Mouse (Mus musculus) adrenal gland, adult 8-10 months (tissue): ENCODE measurements around the gene Olfr1509. TPM values are rescaled to one million over a fixed set of nuclear protein-coding genes. Genes with fewer than 3 reads are reported as not detected.
"Not testable (repeated sequence)": the region's sequence is repeated elsewhere in the genome, so short reads cannot be mapped to it uniquely, and the experiment has no call there.

Source experiments
- DNase-seq: peaks from one replicate; pipeline ENCODE4 v3.0.0; 2022
- total RNA-seq, 4 experiments: library from RNA; stranded (reverse); gene quantifications; 2 replicates each; pipeline ENCODE4 v1.2.4; 2022

The Olfr1509 gene
- not detected for total RNA-seq

- DNase-seq = no peak
These were observed at the start of gene Olfr1509 for GRCm38 (mm10) chr14:52442690-52443089. TSS of gene Olfr1509 (plus strand) at chr14:52442990.

DNA sequence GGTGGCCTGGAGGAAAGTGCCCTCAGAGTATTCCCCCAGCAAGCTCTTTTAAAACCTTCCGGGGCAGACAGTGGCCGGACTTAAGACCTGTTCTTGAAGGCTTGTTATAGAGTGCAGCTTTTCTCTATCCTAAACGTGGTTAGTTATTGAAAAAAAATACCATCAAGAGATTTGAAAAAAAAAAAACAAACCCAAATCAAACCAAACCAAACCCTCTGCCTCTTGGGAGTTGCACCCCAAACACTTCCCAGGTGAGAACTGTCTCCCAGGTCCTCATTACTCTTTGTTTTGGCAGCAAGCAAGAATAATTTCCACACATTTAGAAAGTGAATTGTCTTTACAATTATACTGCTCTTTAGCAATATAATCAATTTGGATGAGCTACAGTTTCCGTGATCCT is 45.5 kb upstream of the Olfr1509 start, which contains the start of gene Olfr1511:
Gene Olfr1511, minus strand, starts transcription at position 101 of the 400 bp plus-strand sequence.
- no peak for DNase-seq

DNA sequence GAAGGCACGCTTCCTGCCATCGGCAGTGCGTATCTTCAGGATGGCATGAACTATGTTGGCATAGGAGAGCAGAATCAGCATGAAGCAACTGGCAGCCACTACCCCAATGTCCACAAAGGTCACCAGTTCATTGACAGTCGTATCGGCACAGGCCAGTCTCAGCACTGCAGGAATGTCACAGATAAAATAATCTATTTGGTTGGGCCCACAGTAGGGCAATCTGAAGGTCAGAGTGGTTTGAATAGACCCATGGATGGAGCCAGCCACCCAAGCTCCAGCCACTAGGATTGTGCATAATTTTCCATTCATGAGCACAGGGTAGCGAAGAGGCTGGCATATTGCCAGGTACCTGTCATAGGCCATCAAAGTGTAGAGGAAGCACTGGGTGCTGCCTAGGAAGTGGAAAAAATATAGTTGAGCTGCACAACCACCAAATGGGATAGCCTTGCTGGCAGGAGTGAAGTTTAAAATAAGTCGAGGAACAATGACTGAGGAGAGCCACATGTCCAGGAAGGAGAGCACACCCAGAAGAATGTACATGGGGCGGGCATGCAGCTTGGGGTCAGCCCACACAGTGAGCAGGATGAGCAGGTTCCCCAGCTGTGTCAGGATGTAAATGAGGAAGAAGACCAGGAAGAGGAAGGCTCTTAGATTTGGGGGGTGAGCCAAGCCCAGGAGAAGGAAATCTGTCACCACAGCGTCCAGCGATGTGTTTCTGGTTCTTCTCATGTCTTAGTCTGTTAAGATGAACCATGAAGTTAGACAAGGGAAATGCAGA is 32.5 kb upstream of the Olfr1509 start:
- DNase-seq = not testable (repeated sequence)

DNA sequence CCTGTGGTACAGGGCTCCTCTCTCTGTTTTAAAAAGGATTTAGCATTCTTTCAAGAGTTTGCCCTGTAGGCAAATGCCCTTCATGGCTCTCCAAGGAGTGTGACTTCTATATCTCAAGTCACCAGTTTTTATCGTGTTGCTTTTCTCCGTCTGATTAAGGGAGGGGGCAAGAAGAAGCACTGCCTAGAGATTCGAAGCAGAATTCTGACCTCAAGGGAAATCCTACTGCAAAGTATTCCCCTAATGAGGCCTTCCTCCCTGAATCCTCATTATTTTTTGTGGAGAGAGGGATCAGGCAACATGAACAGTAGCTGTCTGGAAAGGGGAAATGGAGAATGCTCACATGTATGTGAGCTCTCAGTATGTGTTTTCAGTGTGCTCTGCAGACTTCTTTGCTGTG is 28.5 kb upstream of the Olfr1509 start, which contains the start of gene Olfr1510:
Gene Olfr1510, minus strand, starts transcription at position 101 of the 400 bp plus-strand sequence.
- no peak for DNase-seq

DNA sequence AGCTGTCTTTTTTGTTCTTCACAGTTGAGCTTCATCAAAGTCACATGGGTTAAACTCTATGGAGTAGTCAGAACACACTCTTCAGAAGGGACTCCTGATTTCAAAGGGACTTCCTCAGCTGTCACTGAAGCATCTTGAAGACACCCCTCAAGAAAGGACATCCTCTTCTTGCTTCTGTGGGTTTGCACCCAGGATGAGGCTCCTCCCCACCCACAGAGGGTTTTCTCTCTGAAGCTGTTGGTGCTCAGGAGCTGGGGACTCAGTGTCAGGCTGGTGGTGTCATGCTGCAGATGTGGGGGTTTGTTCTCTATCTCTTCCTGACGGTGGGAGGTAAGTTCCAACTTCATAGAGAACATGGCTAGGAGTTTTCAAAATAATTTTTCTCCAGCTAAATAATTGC is 15.1 kb upstream of the Olfr1509 start:
- no peak for DNase-seq

DNA sequence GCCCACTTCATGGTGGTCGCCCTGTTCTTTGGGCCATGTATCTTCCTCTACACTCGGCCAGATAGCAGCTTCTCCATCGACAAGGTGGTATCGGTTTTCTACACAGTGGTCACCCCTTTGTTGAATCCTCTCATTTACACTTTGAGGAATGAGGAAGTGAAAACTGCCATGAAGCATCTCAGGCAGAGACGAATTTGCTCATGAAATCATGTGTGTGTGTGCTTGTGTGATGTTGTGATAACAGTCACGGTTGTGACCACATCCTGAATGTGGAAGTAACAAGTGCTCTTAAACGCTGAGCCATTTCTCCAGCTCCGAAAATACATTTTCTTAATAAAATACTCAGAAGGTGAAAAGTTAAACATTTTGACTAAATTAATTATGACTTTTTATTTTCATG is 8.3 kb downstream of the Olfr1509 start:
- DNase-seq = no peak

DNA sequence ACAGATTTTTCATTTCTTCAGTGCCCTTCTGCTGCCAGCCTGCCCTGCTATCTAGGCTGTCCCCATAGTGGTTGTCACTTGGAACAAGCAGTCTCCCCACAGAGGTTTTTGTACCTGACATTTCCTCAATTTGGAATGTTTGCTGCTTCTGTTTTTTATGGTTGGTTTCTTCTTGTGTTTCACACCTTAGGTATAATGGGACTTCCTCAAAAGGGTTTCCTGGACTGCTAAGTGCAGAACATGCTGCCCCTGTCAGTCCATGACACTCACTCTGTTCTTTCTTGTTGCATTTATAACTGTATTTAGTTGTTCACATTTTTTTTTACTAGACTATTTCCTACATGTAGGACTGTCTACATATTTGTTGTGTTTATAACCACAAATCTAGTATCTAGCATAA is 19.1 kb downstream of the Olfr1509 start:
- no peak for DNase-seq

GRCm38 (mm10) chr14:52465738-52466137 is 22.9 kb downstream of the Olfr1509 start:
- no peak for DNase-seq

- DNase-seq = no peak
These were observed 24.6 kb downstream of the Olfr1509 start, which contains the start of gene Olfr1508 for GRCm38 (mm10) chr14:52467395-52467794. TSS of gene Olfr1508 (minus strand) at chr14:52467495.

- no peak for DNase-seq
These were observed 52.7 kb downstream of the Olfr1509 start, which contains the start of gene Olfr1507 for GRCm38 (mm10) chr14:52495516-52495915. TSS of gene Olfr1507 (minus strand) at chr14:52495749.

Other genes with a start within 250 kb of the Olfr1509 start
- gene Supt16, start 245.6 kb upstream of the Olfr1509 start, total RNA-seq = 10 to 100 TPM; 56.0 to 73.9 (median 61.4) TPM
- gene Chd8, start 185.2 kb upstream of the Olfr1509 start, total RNA-seq = 100 to 1,000 TPM in 2 of 4 experiments, 10 to 100 TPM in 2; 82.2 to 142 (median 108) TPM
- 10 to 100 TPM; 54.4 to 80.8 (median 70.4) TPM for gene Tox4, start 163.8 kb upstream of the Olfr1509 start, total RNA-seq
- 10 to 100 TPM; 43.1 to 54.0 (median 48.4) TPM for gene Rab2b, start 163.4 kb upstream of the Olfr1509 start, total RNA-seq
- gene Mettl3, start 137.9 kb upstream of the Olfr1509 start, total RNA-seq = 10 to 100 TPM; 39.3 to 66.6 (median 55.2) TPM
- 10 to 100 TPM in 2 of 4 experiments, 1 to 10 TPM in 2; 7.3 to 15.2 (median 12.0) TPM for gene Sall2, start 114.2 kb upstream of the Olfr1509 start, total RNA-seq
- not detected for gene Olfr1513, start 86.6 kb upstream of the Olfr1509 start, total RNA-seq
- gene Olfr1512, start 63.8 kb upstream of the Olfr1509 start, total RNA-seq = not detected
- gene Olfr1511, start 45.6 kb upstream of the Olfr1509 start, total RNA-seq = not detected
- not detected for gene Olfr1510, start 28.6 kb upstream of the Olfr1509 start, total RNA-seq
- gene Olfr1508, start 24.5 kb downstream of the Olfr1509 start, total RNA-seq = not detected
- gene Olfr1507, start 52.8 kb downstream of the Olfr1509 start, total RNA-seq = not detected